In genomic region chr9:95186386-95187289, GRCm38 (mm10) we compare ENCODE assay signal across 12 mouse cellular contexts.
DNase-seq lines count a peak whose midpoint lies in the region; ATAC-seq and TF ChIP-seq lines count a peak whose summit lies in the region.
"Had no signal": no experiment of that assay in that cellular context is flagged by ENCODE, and none has a peak within 500 bp of the region (broad histone marks: within the 10 kb centered on the region; RNA-seq: fewer than 3 reads in every experiment).

No protein-coding gene starts in this region.

- H3K36me3 ChIP-seq in heart, embryonic 15.5 days: no peaks in the 10 kb centered on the region
- H3K36me3 ChIP-seq in neural tube, embryonic 15.5 days: no peaks in the 10 kb centered on the region
- H3K36me3 ChIP-seq: hindbrain, embryonic 15.5 days had no signal

- no peak for ATAC-seq in heart, embryonic 15.5 days (replicated peaks; ENCODE audit: insufficient number of reproducible peaks, insufficient read depth, low FRiP score, low read depth)
- ATAC-seq in neural tube, embryonic 15.5 days (ENCODE audit: low FRiP score): no peak

- no peak for DNase-seq in heart, postnatal 25 days (ENCODE audit: low spot score)
- DNase-seq in lung, postnatal 10 days: peak; percentile 18
- no peak for DNase-seq in lung, adult 2 months
- peak; percentile 21 for DNase-seq in forelimb bud, embryonic 11.5 days (ENCODE audit: low read depth, low spot score)
- no peak for DNase-seq in cerebellum, adult 9-11 months
- DNase-seq in layer of hippocampus, adult 9-11 months: no peak
- DNase-seq: embryo, embryonic 11 days; thymus, postnatal 4 days had no signal

- peaks cover 26% of the 10 kb centered on the region for H3K4me1 ChIP-seq in heart, embryonic 15.5 days (replicated peaks)
- H3K4me1 ChIP-seq in lung, adult 2 months (ENCODE audit: control insufficient read depth, insufficient read depth, low read length): peaks cover 10% of the 10 kb centered on the region; the same call in 1 of the 2 replicates
- H3K4me1 ChIP-seq in neural tube, embryonic 15.5 days: peaks cover 12% of the 10 kb centered on the region

- intact Hi-C loops in heart, postnatal 25 days (cut with DNase I): loop anchor here (5.0 kb wide), 1 partner anchor 221 kb away; the partner anchor contains the start of gene Chst2

- H3K9me3 ChIP-seq in heart, embryonic 15.5 days (replicated peaks): no peaks in the 10 kb centered on the region
- no peaks in the 10 kb centered on the region for H3K9me3 ChIP-seq in neural tube, embryonic 15.5 days (replicated peaks)
- H3K9me3 ChIP-seq: hindbrain, embryonic 15.5 days had no signal

- no peak overlapping the region for H3K9ac ChIP-seq in heart, embryonic 15.5 days
- no peak overlapping the region for H3K9ac ChIP-seq in neural tube, embryonic 15.5 days (replicated peaks)
- H3K9ac ChIP-seq: hindbrain, embryonic 15.5 days had no signal

- no peak for TF ChIP-seq CTCF in lung, adult 2 months (IDR thresholded peaks at IDR 0.05; ENCODE audit: insufficient read depth, low read length)

- 52% methylated on average over 15 of the region's 15 CpGs for WGBS in heart, embryonic 15.5 days
- WGBS in lung, adult 2 months: 66% methylated on average over 15 of the region's 15 CpGs
- WGBS in neural tube, embryonic 15.5 days: 45% methylated on average over 15 of the region's 15 CpGs

- no peak for TF ChIP-seq POLR2A in lung, adult 2 months (IDR thresholded peaks at IDR 0.05; ENCODE audit: borderline replicate concordance, extremely low read depth, low read depth, low read length)

- H3K4me3 ChIP-seq in heart, embryonic 15.5 days: no peak overlapping the region
- no peak overlapping the region for H3K4me3 ChIP-seq in lung, adult 2 months (replicated peaks; ENCODE audit: extremely low read depth, low read depth, low read length)
- H3K4me3 ChIP-seq in neural tube, embryonic 15.5 days (replicated peaks): no peak overlapping the region
- H3K4me3 ChIP-seq: hindbrain, embryonic 15.5 days had no signal

- H3K27ac ChIP-seq in heart, embryonic 15.5 days: peak overlapping the region; percentile 56
- H3K27ac ChIP-seq in neural tube, embryonic 15.5 days (replicated peaks): peak overlapping the region; percentile 51
- H3K27ac ChIP-seq: hindbrain, embryonic 15.5 days had no signal

- no peaks in the 10 kb centered on the region for H3K27me3 ChIP-seq in heart, embryonic 15.5 days
- no peaks in the 10 kb centered on the region for H3K27me3 ChIP-seq in neural tube, embryonic 15.5 days (replicated peaks)
- H3K27me3 ChIP-seq: CH12.LX; hindbrain, embryonic 15.5 days had no signal

- H3K4me2 ChIP-seq in heart, embryonic 15.5 days: no peak overlapping the region
- H3K4me2 ChIP-seq in neural tube, embryonic 15.5 days: no peak overlapping the region
- H3K4me2 ChIP-seq: hindbrain, embryonic 15.5 days had no signal

Comparison
In these comparisons a context has a peak if more than half of its experiments do, and no peak if none do; other contexts are left out.
1. DNase-seq: peak in lung, postnatal 10 days (single experiment) and forelimb bud, embryonic 11.5 days (single experiment); none in heart, postnatal 25 days (single experiment), lung, adult 2 months (single experiment), cerebellum, adult 9-11 months (single experiment) and layer of hippocampus, adult 9-11 months (single experiment).